Mouse (Mus musculus) forebrain, postnatal 0 days (tissue): ENCODE measurements around the gene Tvp23b. TPM values are rescaled to one million over a fixed set of nuclear protein-coding genes. Genes with fewer than 3 reads are reported as not detected.

Experiments used
- ATAC-seq: fragments of 200-750 bp; cut with Nextera tagmentation; 2 replicates; pipeline ENCODE4 v1.8.0; 2017; ENCODE audit warnings: mild to moderate bottlenecking, moderate library complexity
- DNase-seq: peaks from one replicate; pipeline ENCODE4 v3.0.0-alpha.2; 2015
- H3K27ac ChIP-seq: fragments of 300-500 bp; sonication (generic); 2 replicates; pipeline ENCODE4 v1.5.1; 2014; ENCODE audit warnings: low read depth, mild to moderate bottlenecking, antibody characterized with exemption, low read length, moderate library complexity, mixed read lengths
- H3K27me3 ChIP-seq: fragments of 300-500 bp; sonication (generic); 2 replicates; pipeline ENCODE4 v1.6.1; 2014; ENCODE audit warnings: mild to moderate bottlenecking, low read length, mixed read lengths; ENCODE audit not compliant: insufficient read depth
- H3K36me3 ChIP-seq: fragments of 300-500 bp; sonication (generic); 2 replicates; pipeline ENCODE4 v1.6.1; 2014; ENCODE audit warnings: mild to moderate bottlenecking, moderate library complexity; ENCODE audit not compliant: insufficient read depth
- H3K4me1 ChIP-seq: fragments of 300-500 bp; sonication (generic); 2 replicates; pipeline ENCODE4 v1.6.1; 2014; ENCODE audit warnings: antibody characterized with exemption; ENCODE audit not compliant: insufficient read depth
- H3K4me2 ChIP-seq: fragments of 300-500 bp; sonication (generic); 2 replicates; pipeline ENCODE4 v1.6.1; 2014; ENCODE audit warnings: low read depth, mild to moderate bottlenecking, moderate library complexity
- H3K4me3 ChIP-seq: fragments of 300-500 bp; sonication (generic); 2 replicates; pipeline ENCODE4 v1.5.1; 2014; ENCODE audit warnings: low read depth, low read length, mixed read lengths
- H3K9ac ChIP-seq: fragments of 300-500 bp; sonication (generic); 2 replicates; pipeline ENCODE4 v1.6.1; 2014; ENCODE audit warnings: mild to moderate bottlenecking
- H3K9me3 ChIP-seq: fragments of 300-500 bp; sonication (generic); 2 replicates; pipeline ENCODE4 v1.6.1; 2016; ENCODE audit warnings: low read length
- CTCF ChIP-seq: sonication (generic); IDR thresholded peaks from 2 replicates; pipeline ENCODE4 v1.5.1; 2016; ENCODE audit warnings: antibody characterized with exemption, control low read depth, low read depth
- WGBS: fragments of 180-500 bp; shearing (Covaris S2); extraction: QIAGEN DNeasy Blood & Tissue Kit; methylation state at CpG from one replicate; pipeline ENCODE4 v1.1.7; 2014; 5-methylcytosine and 5-hydroxymethylcytosine counted together
- polyA plus RNA-seq: library from polyadenylated mRNA; unstranded; fragments of >200 nt; fragmentation: Nextera tagmentation; extraction: Ambion mirVana; gene quantifications from 2 replicates; pipeline ENCODE4 v1.2.1, GENCODE M21; 2015
- total RNA-seq: library from RNA; depleted of rRNA; stranded (reverse); fragments of >200 nt; gene quantifications from 2 replicates; pipeline ENCODE4 v1.2.3, GENCODE M21; 2014

Tvp23b gene
- total and polyA plus RNA-seq, 2 experiments from 2014 or later, result 30.8 to 37.1 TPM

DNA sequence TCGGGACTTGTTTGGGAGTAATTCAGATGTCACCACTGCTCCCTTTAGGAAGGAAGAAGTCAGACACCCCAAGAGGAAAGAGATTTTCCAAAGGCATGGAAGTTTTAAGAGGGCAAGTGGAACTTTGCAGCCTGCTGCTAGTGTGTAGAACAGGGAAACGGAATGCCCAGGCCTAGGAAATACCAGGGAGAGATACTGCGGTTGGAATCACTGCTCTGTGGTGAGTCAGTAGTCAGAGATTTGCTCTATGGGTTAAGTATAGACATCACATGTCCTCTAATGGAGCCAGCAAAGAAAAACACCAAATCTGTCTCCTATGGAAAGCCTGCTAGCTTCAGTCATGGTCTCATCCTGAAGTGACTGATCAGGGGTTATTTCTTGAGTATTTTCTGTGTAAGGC, 60.9 kb downstream of the Tvp23b start:
- no peaks in the 10 kb centered on the region for H3K9me3 ChIP-seq
- H3K9ac ChIP-seq, result no peak overlapping the region
- H3K27ac ChIP-seq, result no peak overlapping the region
- no peaks in the 10 kb centered on the region for H3K4me1 ChIP-seq
- no peaks in the 10 kb centered on the region for H3K27me3 ChIP-seq
- ATAC-seq (no peak), DNase-seq (no peak)
- H3K4me2 ChIP-seq, result no peak overlapping the region
- 88% methylated on average over 3 of the region's 3 CpGs for WGBS
- no peaks in the 10 kb centered on the region for H3K36me3 ChIP-seq
- no peak overlapping the region for H3K4me3 ChIP-seq
- no peak for TF ChIP-seq CTCF

- WGBS, result 57% methylated on average over 6 of the region's 6 CpGs
- H3K9me3 ChIP-seq, result no peaks in the 10 kb centered on the region
- no peak overlapping the region for H3K27ac ChIP-seq
Observed at GRCm38 (mm10) chr11:62943538-62943937, 64.3 kb downstream of the Tvp23b start.

GRCm38 (mm10) chr11:62945514-62945913, 66.3 kb downstream of the Tvp23b start:
- Histone ChIP-seq H3K4me3 (no peak overlapping the region), H3K9me3 (no peaks in the 10 kb centered on the region), H3K4me1 (no peaks in the 10 kb centered on the region), H3K9ac (no peak overlapping the region), H3K27ac (no peak overlapping the region), H3K4me2 (no peak overlapping the region), H3K27me3 (no peaks in the 10 kb centered on the region), H3K36me3 (no peaks in the 10 kb centered on the region)
- no peak for TF ChIP-seq CTCF
- WGBS, result 57% methylated on average over 4 of the region's 4 CpGs
- ATAC-seq (no peak), DNase-seq (no peak)

More at GRCm38 (mm10) chr11:62943538-62943937, 64.3 kb downstream of the Tvp23b start:
- no peak for ATAC-seq
- H3K4me2 ChIP-seq, result no peak overlapping the region
- no peaks in the 10 kb centered on the region for H3K27me3 ChIP-seq
- H3K9ac ChIP-seq, result no peak overlapping the region
- DNase-seq, result no peak
- TF ChIP-seq CTCF, result no peak
- H3K36me3 ChIP-seq, result no peaks in the 10 kb centered on the region
- H3K4me1 ChIP-seq, result no peaks in the 10 kb centered on the region
- no peak overlapping the region for H3K4me3 ChIP-seq

GRCm38 (mm10) chr11:62949548-62949947, 70.3 kb downstream of the Tvp23b start:
- ATAC-seq, result no peak
- no peak for TF ChIP-seq CTCF
- H3K9me3 ChIP-seq, result no peaks in the 10 kb centered on the region
- DNase-seq, result no peak
- no peaks in the 10 kb centered on the region for H3K27me3 ChIP-seq
- WGBS, result 92% methylated on average over 1 of the region's 1 CpGs
- no peak overlapping the region for H3K9ac ChIP-seq
- no peak overlapping the region for H3K4me3 ChIP-seq
- H3K27ac ChIP-seq, result no peak overlapping the region
- no peaks in the 10 kb centered on the region for H3K36me3 ChIP-seq
- no peaks in the 10 kb centered on the region for H3K4me1 ChIP-seq
- H3K4me2 ChIP-seq, result no peak overlapping the region

GRCm38 (mm10) chr11:62951012-62951411, 71.8 kb downstream of the Tvp23b start, which contains the start of gene Cdrt4:
Gene Cdrt4 (plus strand): TSS chr11:62951193.
- ATAC-seq (no peak), DNase-seq (no peak)
- H3K4me2 ChIP-seq, result no peak within 1 kb of the TSS
- H3K36me3 ChIP-seq, result no peaks in the 10 kb centered on the region
- H3K4me3 ChIP-seq, result no peak within 1 kb of the TSS
- no peaks in the 10 kb centered on the region for H3K4me1 ChIP-seq
- no peak within 1 kb of the TSS for H3K9ac ChIP-seq
- no peak for TF ChIP-seq CTCF
- no peak within 1 kb of the TSS for H3K27ac ChIP-seq
- no peaks in the 10 kb centered on the region for H3K27me3 ChIP-seq
- WGBS, result 83% methylated on average over 3 of the region's 3 CpGs
- H3K9me3 ChIP-seq, result no peaks in the 10 kb centered on the region

GRCm38 (mm10) chr11:62954766-62955165, 75.5 kb downstream of the Tvp23b start:
- Histone ChIP-seq H3K27ac (no peak overlapping the region), H3K4me1 (no peaks in the 10 kb centered on the region), H3K27me3 (no peaks in the 10 kb centered on the region), H3K36me3 (no peaks in the 10 kb centered on the region), H3K4me2 (no peak overlapping the region), H3K9me3 (no peaks in the 10 kb centered on the region), H3K4me3 (no peak overlapping the region), H3K9ac (no peak overlapping the region)
- TF ChIP-seq CTCF, result no peak
- WGBS, result 97% methylated on average over 3 of the region's 3 CpGs
- no peak for DNase-seq
- no peak for ATAC-seq

GRCm38 (mm10) chr11:62955186-62955585, 75.9 kb downstream of the Tvp23b start:
- 80% methylated on average over 5 of the region's 5 CpGs for WGBS
- no peak for DNase-seq
- H3K27ac ChIP-seq, result no peak overlapping the region
- H3K36me3 ChIP-seq, result no peaks in the 10 kb centered on the region
- no peak overlapping the region for H3K4me2 ChIP-seq
- H3K4me1 ChIP-seq, result no peaks in the 10 kb centered on the region
- H3K4me3 ChIP-seq, result no peak overlapping the region
- no peaks in the 10 kb centered on the region for H3K27me3 ChIP-seq
- ATAC-seq, result no peak
- H3K9me3 ChIP-seq, result no peaks in the 10 kb centered on the region
- no peak for TF ChIP-seq CTCF
- no peak overlapping the region for H3K9ac ChIP-seq

GRCm38 (mm10) chr11:62955776-62956175, 76.5 kb downstream of the Tvp23b start:
- Histone ChIP-seq H3K4me3 (no peak overlapping the region), H3K9ac (no peak overlapping the region), H3K4me2 (no peak overlapping the region), H3K9me3 (no peaks in the 10 kb centered on the region), H3K27ac (no peak overlapping the region), H3K27me3 (no peaks in the 10 kb centered on the region), H3K36me3 (no peaks in the 10 kb centered on the region), H3K4me1 (no peaks in the 10 kb centered on the region)
- ATAC-seq (no peak), DNase-seq (no peak)
- WGBS, result 50% methylated on average over 6 of the region's 6 CpGs
- TF ChIP-seq CTCF, result no peak
